Mouse (Mus musculus) gastrocnemius, postnatal 14 days (tissue): Measurements from ENCODE around the gene Cd47. TPM values are rescaled to one million over a fixed set of nuclear protein-coding genes. Genes with fewer than 3 reads are reported as not detected.

Experiments used
- DNase-seq: peaks from one replicate; pipeline ENCODE4 v3.0.0; 2021; ENCODE audit warnings: mixed read lengths
- intact Hi-C: fragments of 180-260 bp; cut with DNase I; formaldehyde crosslinking; loops from one replicate; pipeline ENCODE4 v1.15.1; 2025; ENCODE audit warnings: low total_unique reads
- total RNA-seq, 2 experiments: library from RNA; stranded (reverse); gene quantifications; 2 replicates each; pipeline ENCODE4 v1.2.3; 2021

Gene Cd47
- total RNA-seq, 2 experiments from 2014 or later, result 34.8 to 37.3 TPM

- intact Hi-C loops, result loop anchor here (10.0 kb wide), 1 partner anchor 353 kb away; no protein-coding TSS in a partner anchor
- no peak for DNase-seq
Observed at GRCm38 (mm10) chr16:49857504-49858160, 57.3 kb downstream of the Cd47 start.

GRCm38 (mm10) chr16:49858161-49858906 is 58.0 kb downstream of the Cd47 start:
- DNase-seq, result no peak
- intact Hi-C loops, result loop anchor here (10.0 kb wide), 1 partner anchor 354 kb away; no protein-coding TSS in a partner anchor

- DNase-seq, result no peak
- intact Hi-C loops, result loop anchor here (10.0 kb wide), 1 partner anchor 354 kb away; no protein-coding TSS in a partner anchor
Observed at GRCm38 (mm10) chr16:49858907-49859853, 58.8 kb downstream of the Cd47 start.

GRCm38 (mm10) chr16:49861986-49862385 is 61.7 kb downstream of the Cd47 start:
- intact Hi-C loops, result no loop called here
- DNase-seq, result no peak

DNA sequence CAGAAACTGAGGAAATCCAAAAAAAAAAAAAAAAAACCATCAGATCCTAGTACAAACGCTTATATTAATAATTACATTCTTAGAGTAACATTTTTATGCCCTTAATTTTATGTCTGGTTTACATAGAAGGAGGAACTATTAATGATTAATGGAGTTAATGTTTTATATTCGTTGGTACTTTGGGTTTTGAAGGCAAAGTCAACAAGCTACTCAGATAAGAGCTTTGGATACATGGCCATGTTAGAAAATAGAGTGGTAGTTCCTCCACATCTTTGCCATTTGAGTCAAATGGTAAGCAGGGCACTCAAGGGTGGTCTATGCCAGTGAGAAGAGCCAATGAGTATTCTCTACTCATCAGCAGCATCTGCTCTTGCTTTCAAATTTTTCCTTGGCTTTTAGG is 66.3 kb downstream of the Cd47 start:
- no peak for DNase-seq
- intact Hi-C loops, result no loop called here

DNA sequence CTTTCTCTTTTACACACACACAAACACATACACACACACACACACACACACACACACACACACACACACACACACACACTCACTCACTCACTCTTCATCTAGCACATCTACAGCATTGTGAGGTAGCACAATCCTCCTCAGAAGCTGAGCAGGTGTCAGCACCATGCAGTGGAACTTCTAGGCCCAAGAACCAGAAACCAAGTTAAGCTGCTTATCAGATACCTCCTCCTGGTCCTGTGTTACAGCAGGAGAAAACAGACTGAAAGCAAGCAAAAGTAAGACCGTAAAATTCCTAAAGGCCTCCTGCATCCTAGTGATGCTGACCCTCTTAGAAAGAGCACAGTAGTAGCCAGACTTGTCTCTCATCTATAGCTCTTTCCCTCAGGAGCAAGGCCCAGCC is 67.9 kb downstream of the Cd47 start:
- no peak for DNase-seq
- intact Hi-C loops, result no loop called here

DNA sequence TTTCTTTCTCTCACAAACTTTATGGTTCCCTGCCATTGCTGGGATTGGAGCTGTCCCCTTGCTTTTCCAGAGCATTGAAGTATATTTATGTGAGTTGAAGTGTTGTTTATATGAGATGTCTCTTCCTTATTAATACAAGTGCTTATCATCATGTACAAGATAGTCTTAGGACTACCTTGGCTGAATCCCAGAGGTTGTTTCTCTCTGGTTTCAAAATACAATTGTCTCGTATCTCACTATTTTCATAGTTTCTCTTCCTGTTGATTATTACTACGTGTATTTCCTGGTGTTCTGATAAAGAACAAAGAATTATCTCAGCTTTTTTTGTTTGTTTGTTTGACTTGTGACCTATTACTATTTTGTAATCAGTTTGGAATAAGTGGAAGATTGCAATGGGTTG is 73.6 kb downstream of the Cd47 start:
- no peak for DNase-seq
- intact Hi-C loops, result no loop called here

DNA sequence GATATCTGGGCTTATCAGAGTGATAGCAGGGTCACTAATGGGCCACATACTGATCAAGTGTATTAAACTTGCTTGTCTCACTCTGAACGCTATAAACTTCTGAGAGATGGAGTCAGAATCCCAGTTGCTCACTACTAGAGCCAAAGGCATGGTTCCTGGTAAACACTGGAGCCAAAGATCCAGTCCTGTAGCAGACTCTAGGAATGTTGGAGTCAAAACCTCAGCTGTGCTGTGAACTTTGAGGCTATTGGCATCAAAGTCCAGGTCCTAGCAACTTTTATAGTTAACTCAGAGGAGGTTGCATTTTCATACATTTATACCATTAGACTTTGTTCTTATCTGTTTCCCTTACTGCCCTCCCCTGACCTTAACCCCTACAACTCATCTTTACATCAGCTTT is 74.2 kb downstream of the Cd47 start:
- no peak for DNase-seq
- intact Hi-C loops, result no loop called here

- intact Hi-C loops, result no loop called here
- DNase-seq, result no peak
Observed at GRCm38 (mm10) chr16:49876291-49877030, 76.1 kb downstream of the Cd47 start.

DNA sequence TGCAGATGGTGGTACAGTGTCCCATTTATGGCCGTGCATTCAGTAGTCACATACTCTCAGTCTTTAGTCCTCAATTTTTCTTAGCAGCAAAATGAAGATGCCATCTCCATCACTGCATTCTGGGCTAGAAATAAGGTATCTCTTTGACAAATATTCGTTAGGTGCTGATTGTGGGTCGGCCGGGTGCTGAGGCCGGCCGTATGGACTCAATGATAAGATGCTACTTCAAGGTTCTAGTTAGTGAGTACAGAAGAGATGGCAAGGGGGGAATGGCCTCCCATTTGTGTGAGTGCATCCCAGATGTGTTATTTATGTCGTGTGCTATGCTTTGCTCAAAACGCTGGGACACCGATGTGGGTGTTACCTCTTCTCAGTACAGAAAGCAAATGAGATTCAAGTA is 76.9 kb downstream of the Cd47 start:
- no peak for DNase-seq
- intact Hi-C loops, result no loop called here

- intact Hi-C loops, result no loop called here
- no peak for DNase-seq
Observed at GRCm38 (mm10) chr16:49878051-49878450, 77.7 kb downstream of the Cd47 start.

- no peak for DNase-seq
- intact Hi-C loops, result no loop called here
Observed at GRCm38 (mm10) chr16:49886403-49887066, 86.2 kb downstream of the Cd47 start.

DNA sequence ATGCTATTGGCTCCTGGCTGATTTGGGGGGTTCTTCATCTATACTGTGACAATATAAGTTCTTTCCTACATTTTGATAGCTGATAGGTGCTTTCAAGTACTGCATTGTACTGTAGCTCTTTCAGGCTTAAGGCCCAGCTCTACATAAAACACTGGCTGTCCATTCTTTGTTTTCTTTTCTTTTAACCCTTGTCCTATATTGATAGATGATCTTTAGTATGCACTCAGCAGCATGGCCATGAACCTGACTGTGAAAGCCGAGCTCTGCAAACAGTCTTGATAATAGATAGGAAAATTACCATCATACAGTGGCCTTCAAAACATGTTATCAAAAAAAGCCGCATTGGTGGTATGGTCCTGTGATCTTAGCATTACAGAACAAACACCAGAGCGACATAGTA is 87.0 kb downstream of the Cd47 start:
- DNase-seq, result no peak
- intact Hi-C loops, result no loop called here

GRCm38 (mm10) chr16:49887811-49888564 is 87.7 kb downstream of the Cd47 start:
- no peak for DNase-seq
- intact Hi-C loops, result no loop called here

DNA sequence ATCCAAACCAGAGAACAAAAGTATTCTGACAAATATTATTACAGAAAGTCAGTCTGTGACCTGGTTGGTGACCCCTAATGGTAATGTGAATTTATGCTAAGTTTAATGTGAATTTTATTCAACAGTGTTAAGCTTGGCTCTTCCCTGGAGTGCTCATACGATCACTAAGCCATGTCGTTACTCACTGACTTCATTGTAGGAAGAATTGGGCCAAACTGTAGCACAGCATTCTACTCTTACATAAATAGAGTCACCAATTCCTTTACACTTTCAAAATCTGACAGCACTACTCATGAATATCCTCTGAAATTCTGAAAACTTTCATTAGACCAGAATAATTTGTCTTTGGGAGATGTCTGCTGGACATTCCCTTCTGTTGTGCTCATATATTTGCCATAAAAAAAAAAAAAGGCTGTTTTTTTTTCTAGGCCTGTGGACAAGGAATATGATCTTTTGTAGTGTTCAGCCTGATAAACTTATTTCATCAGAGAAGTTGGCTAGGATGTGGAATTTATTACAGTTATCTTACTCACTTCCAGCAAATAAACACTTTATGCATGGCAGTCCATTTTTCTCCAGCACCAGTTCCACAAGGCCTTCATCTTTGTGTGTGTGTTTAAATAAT is 88.8 kb downstream of the Cd47 start:
- intact Hi-C loops, result no loop called here
- no peak for DNase-seq

DNA sequence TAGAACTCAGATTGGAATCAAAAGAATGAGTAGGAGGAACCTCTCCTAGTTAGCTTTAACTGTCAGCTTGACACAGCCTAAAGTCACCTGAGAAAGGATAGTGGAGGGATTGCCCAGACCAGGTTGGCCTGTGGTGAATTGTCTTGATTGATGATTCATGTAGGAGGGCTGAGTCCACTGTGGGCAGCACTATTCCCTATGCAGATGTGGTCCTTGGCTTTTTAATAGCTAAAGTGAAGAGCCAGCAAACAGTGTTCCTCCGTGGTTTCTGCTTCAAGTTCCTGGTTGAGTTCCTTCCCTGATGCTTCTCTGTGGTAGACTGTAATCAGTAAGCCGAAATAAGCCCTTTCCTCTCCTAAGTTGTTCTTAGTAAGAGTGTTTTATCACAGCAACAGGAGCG is 91.9 kb downstream of the Cd47 start:
- intact Hi-C loops, result no loop called here

DNA sequence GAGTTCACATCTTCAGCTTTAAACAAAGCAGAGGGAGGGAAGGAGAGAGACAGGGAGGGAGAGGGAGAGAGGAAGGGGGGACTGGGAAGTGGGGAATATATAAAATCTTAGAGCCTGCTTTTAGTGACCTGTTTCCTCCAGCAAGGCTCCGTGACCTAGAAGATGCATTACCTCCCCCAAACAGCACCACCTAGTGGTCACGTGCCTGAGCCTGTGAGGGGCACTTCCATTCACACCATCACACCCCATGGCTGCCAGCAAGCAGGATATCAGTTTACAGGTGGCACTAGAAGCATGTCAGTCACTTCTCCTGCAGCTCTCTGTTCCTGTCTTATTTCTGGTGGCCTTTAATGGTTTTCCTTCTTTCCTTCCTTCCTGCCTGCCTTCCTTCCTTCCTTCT is 92.6 kb downstream of the Cd47 start:
- DNase-seq, result no peak
- intact Hi-C loops, result no loop called here

More for the DNA sequence above, 91.9 kb downstream of the Cd47 start:
- no peak for DNase-seq

GRCm38 (mm10) chr16:49894624-49895023 is 94.3 kb downstream of the Cd47 start:
- no peak for DNase-seq
- intact Hi-C loops, result no loop called here
